Mouse (Mus musculus) lung, adult 2 months (tissue): ENCODE results near the gene Actl7b. TPM values are rescaled to one million over a fixed set of nuclear protein-coding genes. Genes with fewer than 3 reads are reported as not detected.

Experiments used
- DNase-seq: peaks from one replicate; pipeline ENCODE4 v3.0.0; 2022
- H3K4me1 ChIP-seq: fragments of 200-500 bp; 2 replicates; pipeline ENCODE4 v1.6.1; 2011; ENCODE audit warnings: low read length; ENCODE audit not compliant: control insufficient read depth, insufficient read depth
- H3K4me3 ChIP-seq: fragments of 200-500 bp; replicated peaks from 2 replicates; pipeline ENCODE3; 2011; ENCODE audit warnings: low read depth, mild to moderate bottlenecking, control low read depth, low read length; ENCODE audit errors: extremely low read depth
- CTCF ChIP-seq: fragments of 200-500 bp; IDR thresholded peaks from 2 replicates; pipeline ENCODE4 v1.5.1; 2011; ENCODE audit warnings: mild to moderate bottlenecking, low read length, control low read depth; ENCODE audit not compliant: insufficient read depth
- POLR2A ChIP-seq: fragments of 200-500 bp; IDR thresholded peaks from 2 replicates; pipeline ENCODE4 v1.6.1; 2011; ENCODE audit warnings: low read depth, mild to moderate bottlenecking, control low read depth, low read length, borderline replicate concordance; ENCODE audit errors: extremely low read depth
- WGBS: fragments of 180-500 bp; shearing (Covaris S2); methylation state at CpG from one replicate; pipeline ENCODE4 v1.1.7; 2018; 5-methylcytosine and 5-hydroxymethylcytosine counted together
- polyA plus RNA-seq: library from polyadenylated mRNA; depleted of rRNA; stranded (reverse); fragments of >200 nt; gene quantifications from 2 replicates; pipeline ENCODE4 v1.2.3, GENCODE M21; 2012; rRNA removed

Actl7b gene
- polyA plus RNA-seq, 1 experiment = 0.28 TPM

GRCm38 (mm10) chr4:56717932-56718331, 23.3 kb downstream of the Actl7b start:
- no peak for TF ChIP-seq CTCF
- no peak for TF ChIP-seq POLR2A
- WGBS = 86% methylated on average over 3 of the region's 3 CpGs
- H3K4me1 ChIP-seq = no peaks in the 10 kb centered on the region
- H3K4me3 ChIP-seq = no peak overlapping the region
- DNase-seq = no peak

DNA sequence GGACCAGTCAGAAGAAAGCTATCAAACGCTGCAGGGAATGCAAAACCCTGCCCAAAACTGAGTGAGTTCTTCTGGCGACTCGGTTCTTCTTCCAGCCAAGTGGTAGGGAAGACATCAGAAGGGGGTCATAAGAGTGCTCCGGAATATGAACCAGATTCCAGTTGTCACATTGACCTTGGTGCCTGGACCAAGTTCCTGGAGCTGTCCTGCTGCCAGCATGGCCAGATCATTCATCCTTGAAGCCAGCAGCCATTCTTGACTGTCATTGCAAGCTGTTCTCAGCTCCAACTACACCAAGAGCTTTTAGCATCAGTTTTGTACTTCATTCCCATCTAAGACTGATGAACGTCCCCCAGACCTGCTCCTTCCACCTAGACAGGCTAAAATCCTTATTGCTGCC, 24.4 kb downstream of the Actl7b start:
- no peak for TF ChIP-seq CTCF
- TF ChIP-seq POLR2A = no peak

GRCm38 (mm10) chr4:56713155-56713554, 28.1 kb downstream of the Actl7b start:
- 93% methylated on average over 3 of the region's 3 CpGs for WGBS
- Histone ChIP-seq H3K4me1 (no peaks in the 10 kb centered on the region), H3K4me3 (no peak overlapping the region)
- TF ChIP-seq CTCF (no peak), POLR2A (no peak)
- DNase-seq = no peak

More for the DNA sequence above, 24.4 kb downstream of the Actl7b start:
- H3K4me1 ChIP-seq = no peaks in the 10 kb centered on the region
- no peak overlapping the region for H3K4me3 ChIP-seq
- WGBS = 40% methylated on average over 5 of the region's 5 CpGs
- no peak for DNase-seq

GRCm38 (mm10) chr4:56702234-56702633, 39.0 kb downstream of the Actl7b start:
- Histone ChIP-seq H3K4me1 (no peaks in the 10 kb centered on the region), H3K4me3 (no peak overlapping the region)
- WGBS = 28% methylated on average over 10 of the region's 10 CpGs
- no peak for DNase-seq
- TF ChIP-seq CTCF = no peak
- TF ChIP-seq POLR2A = no peak

DNA sequence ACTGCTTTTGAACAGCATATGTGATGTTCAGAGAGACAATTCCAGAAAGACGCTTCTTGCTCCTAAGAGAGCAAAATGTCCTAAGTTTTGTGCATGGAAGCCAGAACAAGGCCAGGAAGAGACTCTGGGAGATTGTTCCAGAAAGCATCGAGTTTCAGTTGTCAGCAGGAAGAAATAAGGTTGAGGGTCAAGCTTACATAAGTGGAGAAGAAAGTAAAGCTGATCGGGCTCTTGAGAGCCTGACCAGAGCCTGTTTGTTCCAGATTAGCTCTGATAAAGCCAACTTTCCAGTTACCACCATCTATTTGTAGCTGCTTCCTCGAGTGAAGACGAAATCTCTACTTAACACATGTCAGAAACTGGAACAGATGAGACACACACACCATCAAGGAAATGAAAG, 42.6 kb downstream of the Actl7b start:
- no peak for TF ChIP-seq CTCF
- no peak for TF ChIP-seq POLR2A
- no peaks in the 10 kb centered on the region for H3K4me1 ChIP-seq
- whole genome bisulfite sequencing = 21% methylated on average over 5 of the region's 5 CpGs
- DNase-seq = no peak
- H3K4me3 ChIP-seq = no peak overlapping the region

DNA sequence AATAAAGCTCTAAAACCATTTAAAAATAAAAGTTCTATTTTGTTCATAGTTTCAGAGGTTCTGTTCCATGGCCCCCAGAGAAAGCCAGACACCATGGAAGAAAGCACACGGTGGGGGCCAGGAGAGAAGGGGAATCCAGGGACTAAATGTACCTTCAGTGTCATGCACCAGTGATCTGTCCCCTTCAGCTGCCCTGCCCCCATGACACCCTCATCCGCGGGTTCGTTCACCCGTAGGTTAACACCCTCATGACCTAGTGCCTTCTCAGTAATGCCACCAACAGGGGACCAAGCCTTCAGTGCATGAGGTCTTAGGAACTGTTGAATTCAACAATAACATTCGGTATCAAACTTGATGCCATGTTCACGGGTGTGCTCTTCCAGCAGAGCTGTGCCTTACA, 44.8 kb downstream of the Actl7b start:
- Histone ChIP-seq H3K4me1 (no peaks in the 10 kb centered on the region), H3K4me3 (no peak overlapping the region)
- WGBS = 75% methylated on average over 7 of the region's 7 CpGs
- no peak for DNase-seq
- TF ChIP-seq CTCF (no peak), POLR2A (no peak)

Other genes with a start within 250 kb of the Actl7b start
- not detected in 2 replicates for gene Gm26657, start 1.4 kb downstream of the Actl7b start, polyA plus RNA-seq
- gene Actl7a, start 2.0 kb upstream of the Actl7b start, polyA plus RNA-seq = 0.09 TPM in 1 of 2 replicates, not detected in the other
- gene Elp1, start 60.9 kb upstream of the Actl7b start, polyA plus RNA-seq = 10.2 and 16.0 TPM in 2 replicates
- 2.3 and 3.5 TPM in 2 replicates for gene Fam206a, start 60.9 kb upstream of the Actl7b start, polyA plus RNA-seq
- gene Ctnnal1, start 123.7 kb upstream of the Actl7b start, polyA plus RNA-seq = 4.4 and 8.8 TPM in 2 replicates
- gene Tmem245, start 206.0 kb upstream of the Actl7b start, polyA plus RNA-seq = 15.4 and 20.5 TPM in 2 replicates
- gene Frrs1l, start 248.9 kb upstream of the Actl7b start, polyA plus RNA-seq = 0.01 and 0.04 TPM in 2 replicates